Mouse (Mus musculus) liver, embryonic 15.5 days (tissue): Measurements from ENCODE around the gene Rerg. TPM values are rescaled to one million over a fixed set of nuclear protein-coding genes. Genes with fewer than 3 reads are reported as not detected.
A peak's percentile ranks its signal among the peaks of the same experiment; 100 is the strongest.

Experiments used
- ATAC-seq: fragments of 200-750 bp; cut with Nextera tagmentation; 2 replicates; pipeline ENCODE4 v1.8.0; 2017; ENCODE audit warnings: moderate number of reproducible peaks, mild to moderate bottlenecking, moderate library complexity; ENCODE audit not compliant: insufficient read depth
- H3K27ac ChIP-seq: fragments of 300-500 bp; sonication (generic); replicated peaks from 2 replicates; pipeline ENCODE4 v1.5.1; 2015; ENCODE audit warnings: mild to moderate bottlenecking, inconsistent platforms
- H3K27me3 ChIP-seq: fragments of 300-500 bp; sonication (generic); 2 replicates; pipeline ENCODE4 v1.6.1; 2015; ENCODE audit warnings: mild to moderate bottlenecking, inconsistent platforms
- H3K36me3 ChIP-seq: fragments of 300-500 bp; sonication (generic); replicated peaks from 2 replicates; pipeline ENCODE4 v1.6.1; 2015; ENCODE audit warnings: moderate library complexity, mild to moderate bottlenecking, inconsistent platforms
- H3K4me1 ChIP-seq: fragments of 300-500 bp; sonication (generic); replicated peaks from 2 replicates; pipeline ENCODE4 v1.6.1; 2015; ENCODE audit warnings: inconsistent platforms
- H3K4me2 ChIP-seq: fragments of 300-500 bp; sonication (generic); 2 replicates; pipeline ENCODE4 v1.6.1; 2015; ENCODE audit warnings: moderate library complexity, mild to moderate bottlenecking, inconsistent platforms
- H3K4me3 ChIP-seq: fragments of 300-500 bp; sonication (generic); replicated peaks from 2 replicates; pipeline ENCODE4 v1.5.1; 2015; ENCODE audit warnings: mild to moderate bottlenecking, inconsistent platforms
- H3K9ac ChIP-seq: fragments of 300-500 bp; sonication (generic); 2 replicates; pipeline ENCODE4 v1.6.1; 2015; ENCODE audit warnings: moderate library complexity, mild to moderate bottlenecking, inconsistent platforms
- H3K9me3 ChIP-seq: fragments of 300-500 bp; sonication (generic); replicated peaks from 2 replicates; pipeline ENCODE4 v1.6.1; 2016; ENCODE audit warnings: inconsistent platforms
- WGBS: fragments of 180-500 bp; shearing (Covaris S2); methylation state at CpG from one replicate; pipeline ENCODE4 v1.1.7; 2015; ENCODE audit warnings: mixed read lengths; ENCODE audit not compliant: insufficient replicate concordance; 5-methylcytosine and 5-hydroxymethylcytosine counted together
- polyA plus RNA-seq: library from polyadenylated mRNA; unstranded; fragments of >200 nt; fragmentation: Nextera tagmentation; extraction: Ambion mirVana; gene quantifications from 2 replicates; pipeline ENCODE4 v1.2.1, GENCODE M21; 2015

Rerg gene
- polyA plus RNA-seq, 1 experiment from 2014 or later: 2.7 TPM

DNA sequence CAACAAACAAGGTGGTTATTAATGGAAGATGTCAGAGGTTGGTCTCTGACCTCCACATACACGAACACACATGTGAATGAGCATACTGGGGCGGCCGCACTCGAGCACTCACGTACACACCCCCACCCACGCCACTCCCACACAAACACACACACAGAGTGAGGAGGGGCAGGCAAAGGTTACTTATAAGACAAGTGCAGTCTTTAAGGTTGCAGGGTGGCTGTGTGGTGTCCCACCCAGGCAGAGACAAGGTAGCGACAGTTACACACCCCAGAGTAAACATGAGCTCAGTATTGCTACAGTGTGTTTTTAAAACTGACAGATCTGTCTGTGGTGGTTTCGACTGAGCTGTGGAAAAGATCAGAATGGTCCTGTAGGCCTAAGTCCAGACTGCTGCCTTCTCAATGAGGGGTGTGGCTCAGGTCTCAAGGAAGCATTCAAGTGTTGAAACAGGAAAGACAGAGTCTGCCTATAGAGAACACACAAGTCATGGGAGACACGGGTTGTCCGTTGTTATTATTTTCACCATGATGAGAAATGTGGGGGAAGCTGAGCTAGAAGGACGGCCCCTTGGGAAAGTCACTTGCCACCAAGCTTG is 8.7 kb downstream of the Rerg start:
- ATAC-seq: no peak
- Histone ChIP-seq H3K36me3 (no peaks in the 10 kb centered on the region), H3K27ac (no peak overlapping the region), H3K4me2 (no peak overlapping the region), H3K27me3 (no peaks in the 10 kb centered on the region), H3K9me3 (no peaks in the 10 kb centered on the region), H3K4me1 (no peaks in the 10 kb centered on the region), H3K4me3 (no peak overlapping the region), H3K9ac (no peak overlapping the region)
- 67% methylated on average over 11 of the region's 11 CpGs for WGBS

- Histone ChIP-seq H3K9ac (no peak overlapping the region), H3K9me3 (no peaks in the 10 kb centered on the region), H3K4me3 (no peak overlapping the region), H3K36me3 (no peaks in the 10 kb centered on the region), H3K27me3 (no peaks in the 10 kb centered on the region), H3K27ac (no peak overlapping the region), H3K4me1 (no peaks in the 10 kb centered on the region), H3K4me2 (no peak overlapping the region)
- 74% methylated on average over 8 of the region's 8 CpGs for WGBS
- ATAC-seq: no peak
Observed at GRCm38 (mm10) chr6:137159372-137159926, 10.8 kb downstream of the Rerg start.

- no peaks in the 10 kb centered on the region for H3K4me1 ChIP-seq
- 15% methylated on average over 11 of the region's 11 CpGs for WGBS
- H3K27me3 ChIP-seq: no peaks in the 10 kb centered on the region
- H3K9ac ChIP-seq: no peak overlapping the region
- H3K4me2 ChIP-seq: no peak overlapping the region
- H3K27ac ChIP-seq: peak overlapping the region; percentile 29; the same call in 1 of the 2 replicates
- no peak overlapping the region for H3K4me3 ChIP-seq
- ATAC-seq: no peak
- no peaks in the 10 kb centered on the region for H3K36me3 ChIP-seq
- no peaks in the 10 kb centered on the region for H3K9me3 ChIP-seq
Observed at GRCm38 (mm10) chr6:137156437-137157219, 13.7 kb downstream of the Rerg start.

- no peak for ATAC-seq
- 64% methylated on average over 26 of the region's 26 CpGs for WGBS
- no peak overlapping the region for H3K4me3 ChIP-seq
- no peak overlapping the region for H3K4me2 ChIP-seq
- no peaks in the 10 kb centered on the region for H3K36me3 ChIP-seq
- H3K9ac ChIP-seq: no peak overlapping the region
- H3K27ac ChIP-seq: no peak overlapping the region
- no peaks in the 10 kb centered on the region for H3K27me3 ChIP-seq
- no peaks in the 10 kb centered on the region for H3K4me1 ChIP-seq
- H3K9me3 ChIP-seq: no peaks in the 10 kb centered on the region
Observed at GRCm38 (mm10) chr6:137155196-137156137, 14.8 kb downstream of the Rerg start.

DNA sequence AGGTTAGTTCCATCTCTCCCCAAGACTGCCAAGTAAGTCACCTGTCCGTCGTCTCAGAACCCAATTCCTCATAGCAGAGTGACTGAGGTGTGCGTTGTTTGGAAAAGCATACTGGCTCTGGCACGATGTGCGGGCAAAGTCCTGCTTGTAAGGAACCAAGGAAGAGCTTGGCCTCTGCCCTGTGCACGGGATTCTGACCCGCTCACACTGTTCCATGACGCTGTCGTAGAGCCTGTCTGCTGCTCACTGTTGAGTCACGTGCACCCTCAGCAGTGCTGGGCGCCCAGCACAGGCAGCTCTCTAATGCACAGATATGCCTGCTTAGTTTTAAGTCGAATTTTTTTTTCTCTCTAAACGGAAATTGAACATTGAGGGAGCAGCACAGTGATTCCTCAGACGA is 17.3 kb downstream of the Rerg start:
- no peak overlapping the region for H3K4me3 ChIP-seq
- no peaks in the 10 kb centered on the region for H3K36me3 ChIP-seq
- no peaks in the 10 kb centered on the region for H3K9me3 ChIP-seq
- H3K4me2 ChIP-seq: no peak overlapping the region
- WGBS: 62% methylated on average over 14 of the region's 14 CpGs
- H3K27ac ChIP-seq: no peak overlapping the region
- H3K4me1 ChIP-seq: no peaks in the 10 kb centered on the region
- H3K9ac ChIP-seq: no peak overlapping the region
- H3K27me3 ChIP-seq: no peaks in the 10 kb centered on the region
- no peak for ATAC-seq

DNA sequence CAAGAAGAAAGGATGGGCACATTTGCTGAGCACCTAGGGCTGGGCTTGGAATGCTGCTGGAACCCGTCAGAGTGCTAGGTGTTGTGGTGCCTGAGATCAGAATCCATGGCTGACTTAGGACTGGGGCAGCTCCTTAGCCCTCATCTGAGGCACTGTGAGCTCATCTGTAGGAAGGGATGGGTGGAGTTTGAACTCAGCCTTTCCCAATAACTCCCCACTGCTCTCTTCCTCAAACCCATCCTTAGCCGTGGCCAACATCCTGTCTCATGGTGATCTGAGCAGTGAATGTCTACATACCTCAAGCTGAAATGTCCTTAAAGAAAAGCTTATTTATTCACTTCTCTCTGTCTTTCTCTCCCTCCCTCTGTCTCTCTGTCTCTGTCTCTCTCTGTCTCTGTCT is 19.3 kb downstream of the Rerg start:
- Histone ChIP-seq H3K4me1 (no peaks in the 10 kb centered on the region), H3K36me3 (no peaks in the 10 kb centered on the region), H3K9me3 (no peaks in the 10 kb centered on the region), H3K4me3 (no peak overlapping the region), H3K9ac (no peak overlapping the region), H3K27ac (no peak overlapping the region), H3K4me2 (no peak overlapping the region), H3K27me3 (no peaks in the 10 kb centered on the region)
- no peak for ATAC-seq
- 57% methylated on average over 2 of the region's 2 CpGs for WGBS

- H3K9ac ChIP-seq: no peak overlapping the region
- no peaks in the 10 kb centered on the region for H3K36me3 ChIP-seq
- ATAC-seq: no peak
- H3K4me3 ChIP-seq: no peak overlapping the region
- no peaks in the 10 kb centered on the region for H3K9me3 ChIP-seq
- H3K27me3 ChIP-seq: no peaks in the 10 kb centered on the region
- no peak overlapping the region for H3K27ac ChIP-seq
- WGBS: 61% methylated on average over 4 of the region's 4 CpGs
- H3K4me2 ChIP-seq: no peak overlapping the region
- no peaks in the 10 kb centered on the region for H3K4me1 ChIP-seq
Observed at GRCm38 (mm10) chr6:137149833-137150232, 20.5 kb downstream of the Rerg start.

DNA sequence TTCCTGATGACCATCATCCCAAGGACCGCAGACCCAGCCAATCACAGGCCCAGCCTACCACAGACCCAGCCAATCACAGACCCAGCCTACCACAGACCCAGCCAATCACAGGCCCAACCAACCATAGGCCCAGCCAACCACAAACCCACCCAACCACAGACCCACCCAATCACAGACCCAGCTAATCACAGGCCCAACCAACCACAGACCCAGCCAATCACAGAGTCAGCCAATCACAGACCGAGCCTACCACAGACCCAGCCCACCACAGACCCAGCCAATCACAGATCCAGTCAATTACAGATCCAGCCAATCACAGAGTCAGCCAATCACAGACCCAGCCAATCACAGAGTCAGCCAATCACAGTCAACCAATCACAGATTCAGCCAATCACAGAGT is 23.4 kb downstream of the Rerg start:
- no peak for ATAC-seq
- Histone ChIP-seq H3K4me1 (no peaks in the 10 kb centered on the region), H3K4me3 (no peak overlapping the region), H3K4me2 (no peak overlapping the region), H3K36me3 (no peaks in the 10 kb centered on the region), H3K9ac (no peak overlapping the region), H3K27ac (no peak overlapping the region), H3K27me3 (no peaks in the 10 kb centered on the region), H3K9me3 (no peaks in the 10 kb centered on the region)
- WGBS: 63% methylated on average over 2 of the region's 2 CpGs

DNA sequence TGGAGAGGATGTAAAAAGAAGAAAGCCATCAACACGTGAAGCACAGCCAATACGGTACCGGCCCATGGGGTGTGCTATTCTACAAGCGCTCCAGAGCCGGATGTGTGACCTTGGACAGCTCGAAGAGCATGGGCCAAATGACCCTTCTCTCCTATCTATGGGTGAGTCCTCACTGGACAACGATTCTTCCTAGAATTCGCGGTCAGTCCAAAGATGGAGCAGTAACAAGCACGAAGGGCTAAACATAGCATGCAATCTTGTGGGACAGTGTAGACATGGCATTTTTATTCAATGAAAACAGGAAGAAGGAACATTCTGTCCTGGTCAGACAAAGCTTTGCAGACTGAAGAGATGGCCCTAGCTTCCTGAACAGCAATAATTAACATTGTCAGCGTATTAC is 24.7 kb downstream of the Rerg start:
- H3K4me3 ChIP-seq: no peak overlapping the region
- H3K9me3 ChIP-seq: no peaks in the 10 kb centered on the region
- no peak overlapping the region for H3K4me2 ChIP-seq
- H3K9ac ChIP-seq: no peak overlapping the region
- H3K4me1 ChIP-seq: no peaks in the 10 kb centered on the region
- no peaks in the 10 kb centered on the region for H3K36me3 ChIP-seq
- 73% methylated on average over 11 of the region's 11 CpGs for WGBS
- ATAC-seq: peak; percentile 72
- 0 out of 2 replicates have a peak overlapping the region, but pooled peaks have one; percentile 1 for H3K27ac ChIP-seq
- no peaks in the 10 kb centered on the region for H3K27me3 ChIP-seq

DNA sequence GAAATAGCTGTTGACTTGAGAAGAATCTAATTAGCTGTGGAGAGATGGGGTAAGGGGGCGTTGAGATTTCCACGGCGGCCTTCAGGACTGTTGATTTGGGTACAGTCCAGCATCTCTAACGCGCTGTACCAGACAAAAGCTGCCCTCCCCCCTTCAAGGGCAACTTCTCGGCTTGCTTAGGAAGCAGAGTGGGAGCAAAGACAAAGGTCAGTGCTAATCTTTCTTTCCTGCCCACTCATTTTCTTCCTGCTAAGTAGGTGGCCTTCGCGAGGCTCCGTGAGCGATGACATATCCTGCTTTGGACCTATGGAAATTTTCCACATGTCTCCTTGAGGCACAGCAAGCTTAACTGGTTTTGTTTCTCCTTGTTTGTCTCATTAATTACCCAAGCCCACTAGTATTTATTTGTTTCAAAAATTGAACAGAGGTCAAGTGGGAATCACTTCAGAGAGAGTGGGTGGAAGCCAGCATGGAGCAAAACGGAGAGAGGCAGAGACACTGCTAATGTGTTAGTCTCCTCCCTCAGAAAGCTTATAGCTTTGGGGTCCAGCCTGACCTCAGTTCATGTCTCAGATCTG is 25.2 kb downstream of the Rerg start:
- 52% methylated on average over 11 of the region's 11 CpGs for WGBS

More for the DNA sequence above, 25.2 kb downstream of the Rerg start:
- Histone ChIP-seq H3K27me3 (no peaks in the 10 kb centered on the region), H3K27ac (peak overlapping the region; percentile 29; the same call in 1 of the 2 replicates), H3K9me3 (no peaks in the 10 kb centered on the region), H3K4me1 (no peaks in the 10 kb centered on the region), H3K9ac (no peak overlapping the region), H3K36me3 (no peaks in the 10 kb centered on the region), H3K4me2 (no peak overlapping the region), H3K4me3 (no peak overlapping the region)
- ATAC-seq: peak; percentile 40; the same call in 1 of the 2 replicates
